Mouse (Mus musculus) kidney, adult 2 months (tissue): ENCODE measurements around the gene H2al1m.

ENCODE experiments used
- CTCF ChIP-seq: fragments of 200-500 bp; conservative IDR thresholded peaks from 2 replicates; pipeline ENCODE4 v1.5.1; 2011; ENCODE audit warnings: low read depth, mild to moderate bottlenecking, control low read depth, low read length, moderate library complexity, mixed read lengths; ENCODE audit not compliant: insufficient read depth, insufficient read length
- POLR2A ChIP-seq: fragments of 200-500 bp; IDR thresholded peaks from one replicate; pipeline ENCODE4 v1.6.1; 2011; ENCODE audit warnings: low read depth, low read length, control low read depth

DNA sequence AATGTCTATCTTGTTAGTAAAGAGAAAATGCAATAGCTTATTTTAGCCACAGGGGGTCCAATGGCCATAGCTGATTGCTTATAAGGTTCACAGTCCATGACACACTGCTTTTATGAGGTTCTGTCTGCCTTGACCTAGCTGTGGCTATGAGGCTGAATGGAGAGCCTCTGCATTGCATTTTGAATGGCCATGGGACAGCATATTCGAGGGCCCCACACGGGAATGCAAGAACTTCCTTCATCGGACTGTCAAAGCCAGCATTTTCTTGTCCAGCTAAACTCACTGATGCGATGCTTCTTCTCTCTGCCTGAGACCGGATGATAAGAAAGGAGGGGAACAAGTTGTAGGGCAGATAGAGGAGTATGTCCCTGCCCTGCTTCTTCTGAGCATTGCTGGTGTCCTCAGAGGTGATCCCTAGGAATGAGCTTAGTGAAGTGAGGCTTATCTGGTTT lies 14.9 kb downstream of the H2al1m start:
- TF ChIP-seq CTCF (no peak), POLR2A (no peak)
